Mouse (Mus musculus) large intestine, adult 2 months (tissue): ENCODE measurements around the gene Klrb1f. TPM values are rescaled to one million over a fixed set of nuclear protein-coding genes. Genes with fewer than 3 reads are reported as not detected.

Experiments used
- polyA plus RNA-seq: library from polyadenylated mRNA; depleted of rRNA; stranded (reverse); fragments of >200 nt; gene quantifications from 2 replicates; pipeline ENCODE4 v1.2.3, GENCODE M21; 2012; rRNA removed

The Klrb1f gene
- polyA plus RNA-seq, 1 experiment, result 0.19 TPM

Other genes with a start within 250 kb of the Klrb1f start
- gene Gm44511, start 219.6 kb upstream of the Klrb1f start, polyA plus RNA-seq, result 1.6 TPM in 1 of 2 replicates, not detected in the other
- 0.79 and 0.93 TPM in 2 replicates for gene Klrb1b, start 219.6 kb upstream of the Klrb1f start, polyA plus RNA-seq
- 0.25 and 0.59 TPM in 2 replicates for gene Clec2i, start 158.3 kb upstream of the Klrb1f start, polyA plus RNA-seq
- 2.2 and 2.6 TPM in 2 replicates for gene BC035044, start 154.8 kb upstream of the Klrb1f start, polyA plus RNA-seq
- 0.21 TPM in 1 of 2 replicates, not detected in the other for gene Clec2g, start 111.5 kb upstream of the Klrb1f start, polyA plus RNA-seq
- 22.5 and 35.0 TPM in 2 replicates for gene Clec2e, start 55.0 kb downstream of the Klrb1f start, polyA plus RNA-seq
- 122 and 149 TPM in 2 replicates for gene Clec2d, start 134.7 kb downstream of the Klrb1f start, polyA plus RNA-seq
- gene Cd69, start 229.5 kb downstream of the Klrb1f start, polyA plus RNA-seq, result 1.5 and 1.7 TPM in 2 replicates